Comparison of ENCODE assay signal across 7 mouse cellular contexts in genomic region chr11:20445061-20445902, GRCm38 (mm10).
DNase-seq lines count a peak whose midpoint lies in the region; ATAC-seq and TF ChIP-seq lines count a peak whose summit lies in the region.

No protein-coding gene starts in this region.

- DNase-seq in lung, embryonic 14.5 days = no peak
- DNase-seq in lung, postnatal 4 days = no peak
- no peak for DNase-seq in limb, embryonic 14.5 days (ENCODE audit: low spot score)
- DNase-seq in right cerebral cortex, postnatal 14 days = no peak
- DNase-seq in gastrocnemius, postnatal 10 days = no peak

- no peaks in the 10 kb centered on the region for H3K9me3 ChIP-seq in lung, embryonic 14.5 days (ENCODE audit: low read depth, low read length)
- peaks cover 6% of the 10 kb centered on the region; the same call in 1 of the 2 replicates for H3K9me3 ChIP-seq in limb, embryonic 14.5 days (ENCODE audit: control insufficient read depth, low read length)

- ATAC-seq in lung, embryonic 14.5 days (ENCODE audit: insufficient read depth) = no peak; the same call in 1 of the 2 replicates
- peak; percentile 3; the same call in 1 of the 2 replicates for ATAC-seq in erythroid progenitor cell, adult 5-6 weeks (replicated peaks; ENCODE audit: low FRiP score, poor library complexity, severe bottlenecking)
- ATAC-seq in limb, embryonic 14.5 days (ENCODE audit: low FRiP score, low read depth) = no peak

- no peak for TF ChIP-seq POLR2A in limb, embryonic 14.5 days (IDR thresholded peaks at IDR 0.05; ENCODE audit: borderline replicate concordance, extremely low read depth, insufficient read depth, insufficient read length)
- TF ChIP-seq POLR2A in small intestine, adult 2 months (IDR thresholded peaks at IDR 0.05; ENCODE audit: low read depth, low read length) = no peak

- WGBS in lung, embryonic 14.5 days = 14% methylated on average over 18 of the region's 18 CpGs
- 13% methylated on average over 17 of the region's 18 CpGs for WGBS in limb, embryonic 14.5 days
- WGBS in small intestine, adult 2 months = 8% methylated on average over 18 of the region's 18 CpGs

- H3K27me3 ChIP-seq in lung, embryonic 14.5 days (ENCODE audit: insufficient read depth, low read length) = no peaks in the 10 kb centered on the region
- H3K27me3 ChIP-seq in limb, embryonic 14.5 days (ENCODE audit: control insufficient read depth, insufficient read depth, low read length) = no peaks in the 10 kb centered on the region
- H3K27me3 ChIP-seq in small intestine, adult 2 months (ENCODE audit: control insufficient read depth, insufficient read depth, low read length) = no peaks in the 10 kb centered on the region

- no peak for TF ChIP-seq CTCF in lung, embryonic 14.5 days (IDR thresholded peaks at IDR 0.05; ENCODE audit: low read depth)
- TF ChIP-seq CTCF in small intestine, adult 2 months (IDR thresholded peaks at IDR 0.05; ENCODE audit: extremely low read depth, insufficient read length, insufficient replicate concordance, low read depth, low read length) = no peak

- H3K36me3 ChIP-seq in lung, embryonic 14.5 days (ENCODE audit: insufficient read depth) = no peaks in the 10 kb centered on the region
- H3K36me3 ChIP-seq in limb, embryonic 14.5 days (ENCODE audit: control insufficient read depth, insufficient read depth, low read length) = no peaks in the 10 kb centered on the region
- H3K36me3 ChIP-seq in small intestine, adult 2 months (ENCODE audit: control insufficient read depth, insufficient read depth, low read length) = no peaks in the 10 kb centered on the region

- peak overlapping the region; percentile 26 for H3K4me3 ChIP-seq in lung, embryonic 14.5 days (ENCODE audit: low read depth, low read length)
- peak overlapping the region; percentile 30 for H3K4me3 ChIP-seq in limb, embryonic 14.5 days (replicated peaks; ENCODE audit: low read length)
- peak overlapping the region; percentile 37 for H3K4me3 ChIP-seq in small intestine, adult 2 months (ENCODE audit: low read depth, low read length)

- no peak overlapping the region for H3K27ac ChIP-seq in lung, embryonic 14.5 days (ENCODE audit: low read depth)
- H3K27ac ChIP-seq in limb, embryonic 14.5 days (replicated peaks; ENCODE audit: low read depth, low read length) = no peak overlapping the region
- no peak overlapping the region for H3K27ac ChIP-seq in small intestine, adult 2 months (ENCODE audit: insufficient read depth, low read depth, low read length)

- peaks cover 5% of the 10 kb centered on the region; the same call in 1 of the 2 replicates for H3K4me1 ChIP-seq in lung, embryonic 14.5 days (ENCODE audit: insufficient read depth)
- peaks cover 6% of the 10 kb centered on the region; the same call in 1 of the 2 replicates for H3K4me1 ChIP-seq in limb, embryonic 14.5 days (ENCODE audit: control insufficient read depth, insufficient read depth, low read length)
- 0 out of 2 replicates have a peak, but pooled peaks cover 3% of the 10 kb centered on the region for H3K4me1 ChIP-seq in small intestine, adult 2 months (ENCODE audit: control insufficient read depth, insufficient read depth, insufficient read length, low read length)

- H3K9ac ChIP-seq in lung, embryonic 14.5 days = peak overlapping the region; percentile 42
- H3K9ac ChIP-seq in limb, embryonic 14.5 days (ENCODE audit: low read depth, low read length, severe bottlenecking) = peak overlapping the region; percentile 42

- peak overlapping the region; percentile 65 for H3K4me2 ChIP-seq in lung, embryonic 14.5 days
- H3K4me2 ChIP-seq in limb, embryonic 14.5 days (replicated peaks; ENCODE audit: low read depth, low read length, severe bottlenecking) = peak overlapping the region; percentile 68
